Mouse (Mus musculus) layer of hippocampus, adult 9-10 months (tissue): ENCODE data around the gene U2af1.

Source experiments
- DNase-seq: peaks from one replicate; pipeline ENCODE4 v3.0.0; 2022; ENCODE audit warnings: low spot score

Gene U2af1

GRCm38 (mm10) chr17:31660661-31661250 lies 2.1 kb upstream of the U2af1 start:
- DNase-seq, result peak; percentile 73

- no peak for DNase-seq
These were observed 590 bp downstream of the U2af1 start for GRCm38 (mm10) chr17:31658136-31658467.

- DNase-seq, result no peak
These were observed 1.3 kb downstream of the U2af1 start for GRCm38 (mm10) chr17:31657141-31657983.

- no peak for DNase-seq
These were observed 2.0 kb downstream of the U2af1 start for GRCm38 (mm10) chr17:31656682-31657081.

GRCm38 (mm10) chr17:31655366-31655765 lies 3.3 kb downstream of the U2af1 start:
- DNase-seq, result no peak

GRCm38 (mm10) chr17:31653277-31653676 lies 5.4 kb downstream of the U2af1 start:
- no peak for DNase-seq

GRCm38 (mm10) chr17:31652152-31652551 lies 6.5 kb downstream of the U2af1 start:
- DNase-seq, result no peak

GRCm38 (mm10) chr17:31646199-31647002 lies 12.3 kb downstream of the U2af1 start:
- DNase-seq, result no peak

- no peak for DNase-seq
These were observed 15.8 kb downstream of the U2af1 start for GRCm38 (mm10) chr17:31642913-31643312.

GRCm38 (mm10) chr17:31642331-31642730 lies 16.4 kb downstream of the U2af1 start:
- no peak for DNase-seq

GRCm38 (mm10) chr17:31639651-31640050 lies 19.0 kb downstream of the U2af1 start:
- DNase-seq, result no peak

- DNase-seq, result no peak
These were observed 20.7 kb downstream of the U2af1 start for GRCm38 (mm10) chr17:31637866-31638570.

GRCm38 (mm10) chr17:31636942-31637811 lies 21.5 kb downstream of the U2af1 start, which contains the start of gene Cbs:
Cbs (minus strand) TSS chr17:31637238.
- DNase-seq, result no peak

GRCm38 (mm10) chr17:31636277-31636941 lies 22.3 kb downstream of the U2af1 start:
- DNase-seq, result no peak

GRCm38 (mm10) chr17:31635781-31636180 lies 22.9 kb downstream of the U2af1 start:
- no peak for DNase-seq

GRCm38 (mm10) chr17:31634896-31635295 lies 23.8 kb downstream of the U2af1 start:
- no peak for DNase-seq

GRCm38 (mm10) chr17:31633007-31633406 lies 25.7 kb downstream of the U2af1 start:
- no peak for DNase-seq

GRCm38 (mm10) chr17:31631081-31631800 lies 27.5 kb downstream of the U2af1 start:
- DNase-seq, result no peak

- no peak for DNase-seq
These were observed 30.7 kb downstream of the U2af1 start for GRCm38 (mm10) chr17:31627961-31628360.

GRCm38 (mm10) chr17:31623101-31623500 lies 35.6 kb downstream of the U2af1 start:
- no peak for DNase-seq
